Mouse (Mus musculus): ENCODE data around the gene Tbk1. TPM values are rescaled to one million over a fixed set of nuclear protein-coding genes. Genes with fewer than 3 reads are reported as not detected.
A peak's percentile ranks its signal among the peaks of the same experiment; 100 is the strongest.

Tbk1 gene
- total RNA-seq, 2 experiments from 2014 or later, result 20.7 to 24.8 TPM

- DNase-seq (ENCODE audit: low spot score in 2 of 2), result no peak
Observed at GRCm38 (mm10) chr10:121549670-121550069, 36.9 kb downstream of the Tbk1 start.

GRCm38 (mm10) chr10:121547162-121547561 is 39.4 kb downstream of the Tbk1 start:
- no peak for DNase-seq (ENCODE audit: low spot score in 2 of 2)

GRCm38 (mm10) chr10:121543577-121543976 is 43.0 kb downstream of the Tbk1 start:
- no peak for DNase-seq (ENCODE audit: low spot score in 2 of 2)

GRCm38 (mm10) chr10:121542156-121542555 is 44.4 kb downstream of the Tbk1 start:
- no peak for DNase-seq (ENCODE audit: low spot score in 2 of 2)

GRCm38 (mm10) chr10:121534995-121535394 is 51.6 kb downstream of the Tbk1 start:
- no peak for DNase-seq (ENCODE audit: low spot score in 2 of 2)

GRCm38 (mm10) chr10:121533137-121533872 is 53.3 kb downstream of the Tbk1 start:
- DNase-seq (ENCODE audit: low spot score in 2 of 2), result peak; percentile 38 to 65

- no peak for DNase-seq (ENCODE audit: low spot score in 2 of 2)
Observed at GRCm38 (mm10) chr10:121531541-121531940, 55.0 kb downstream of the Tbk1 start.

GRCm38 (mm10) chr10:121530365-121531003 is 56.1 kb downstream of the Tbk1 start:
- no peak for DNase-seq (ENCODE audit: low spot score in 2 of 2)

- DNase-seq (ENCODE audit: low spot score in 2 of 2), result no peak
Observed at GRCm38 (mm10) chr10:121529261-121529660, 57.3 kb downstream of the Tbk1 start.

GRCm38 (mm10) chr10:121528470-121528869 is 58.1 kb downstream of the Tbk1 start:
- DNase-seq (ENCODE audit: low spot score in 2 of 2), result no peak

GRCm38 (mm10) chr10:121527114-121527513 is 59.5 kb downstream of the Tbk1 start:
- DNase-seq (ENCODE audit: low spot score in 2 of 2), result no peak

GRCm38 (mm10) chr10:121520923-121521585 is 65.5 kb downstream of the Tbk1 start:
- no peak for DNase-seq (ENCODE audit: low spot score in 2 of 2)

GRCm38 (mm10) chr10:121519710-121520109 is 66.9 kb downstream of the Tbk1 start:
- no peak for DNase-seq (ENCODE audit: low spot score in 2 of 2)

- DNase-seq (ENCODE audit: low spot score in 2 of 2), result peak; percentile 77 to 85
Observed at GRCm38 (mm10) chr10:121516008-121516600, 70.5 kb downstream of the Tbk1 start.

- peak in 1 of 2 experiments; percentile 20 for DNase-seq (ENCODE audit: low spot score in 2 of 2)
Observed at GRCm38 (mm10) chr10:121509751-121510643, 76.6 kb downstream of the Tbk1 start.

- no peak for DNase-seq (ENCODE audit: low spot score in 2 of 2)
Observed at GRCm38 (mm10) chr10:121507755-121508544, 78.6 kb downstream of the Tbk1 start.

- DNase-seq (ENCODE audit: low spot score in 2 of 2), result peak in 1 of 2 experiments; percentile 60
Observed at GRCm38 (mm10) chr10:121506731-121507583, 79.6 kb downstream of the Tbk1 start.

GRCm38 (mm10) chr10:121505929-121506328 is 80.7 kb downstream of the Tbk1 start:
- DNase-seq (ENCODE audit: low spot score in 2 of 2), result no peak
